Mouse (Mus musculus) lung, postnatal 0 days (tissue): ENCODE results near the gene Ctsh.

Source experiments
- CTCF ChIP-seq: IDR thresholded peaks from 2 replicates; pipeline ENCODE4 v1.5.1; 2016; ENCODE audit warnings: antibody characterized with exemption, mild to moderate bottlenecking
- EP300 ChIP-seq: IDR thresholded peaks from 2 replicates; pipeline ENCODE4 v1.6.1; 2016; ENCODE audit warnings: antibody characterized with exemption, mild to moderate bottlenecking, control low read depth

DNA sequence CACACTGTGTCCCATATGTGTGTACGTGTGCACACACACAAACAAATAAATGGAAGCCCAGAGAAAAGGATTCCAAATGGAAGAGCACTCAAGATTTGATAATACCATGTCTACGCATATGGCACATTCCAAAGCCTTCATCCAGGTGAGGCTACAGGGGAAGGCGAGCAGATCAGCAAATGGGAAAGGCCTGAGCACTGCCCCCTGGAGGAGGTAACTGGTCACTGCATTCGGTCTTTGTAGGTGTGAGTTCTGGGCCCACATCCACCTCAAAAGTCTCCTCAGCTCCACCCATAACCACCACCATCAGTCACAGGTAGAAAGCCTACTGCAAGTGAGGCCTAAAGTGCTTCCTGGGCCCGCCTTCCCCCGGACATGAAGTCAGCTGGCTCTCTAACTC, 26.2 kb upstream of the Ctsh start:
- TF ChIP-seq EP300 = no peak
- TF ChIP-seq CTCF = peak; percentile 29; the same call in 1 of the 2 replicates
